9 mouse cellular contexts compared by ENCODE assay signal in genomic region chr16:70351641-70352280, GRCm38 (mm10). TPM values are rescaled to one million over a fixed set of nuclear protein-coding genes. Genes with fewer than 3 reads are reported as not detected.
DNase-seq lines count a peak whose midpoint lies in the region; ATAC-seq and TF ChIP-seq lines count a peak whose summit lies in the region.
"Had no signal": no experiment of that assay in that cellular context is flagged by ENCODE, and none has a peak within 500 bp of the region (broad histone marks: within the 10 kb centered on the region; RNA-seq: fewer than 3 reads in every experiment).

No protein-coding gene starts in this region.

- TF ChIP-seq CTCF in intestine, postnatal 0 days (IDR thresholded peaks at IDR 0.05; ENCODE audit: low read depth), result no peak
- no peak for TF ChIP-seq CTCF in lung, embryonic 14.5 days (IDR thresholded peaks at IDR 0.05; ENCODE audit: low read depth)

- H3K9ac ChIP-seq in intestine, postnatal 0 days (ENCODE audit: low read depth, low read length), result no peak overlapping the region
- no peak overlapping the region for H3K9ac ChIP-seq in lung, embryonic 14.5 days

- no peak overlapping the region for H3K4me2 ChIP-seq in intestine, postnatal 0 days (replicated peaks; ENCODE audit: low read depth)
- peak overlapping the region; percentile 23; the same call in 1 of the 2 replicates for H3K4me2 ChIP-seq in lung, embryonic 14.5 days

- intact Hi-C loops in left cerebral cortex, postnatal 14 days (cut with DNase I), result no loop called here

- ATAC-seq in intestine, postnatal 0 days, result peak; percentile 63
- peak; percentile 69 for ATAC-seq in lung, embryonic 14.5 days (ENCODE audit: insufficient read depth)

- H3K27ac ChIP-seq in intestine, postnatal 0 days (ENCODE audit: low read depth, low read length), result no peak overlapping the region
- H3K27ac ChIP-seq in lung, embryonic 14.5 days (ENCODE audit: low read depth), result no peak overlapping the region; the same call in none of the 2 replicates

- peak; percentile 55 to 56 for DNase-seq in cerebellum, postnatal 14 days
- DNase-seq in cerebellum, adult 9-11 months, result no peak
- DNase-seq in fibroblast of lung, adult 2 months (ENCODE audit: low read depth), result peak; percentile 51
- peak; percentile 40 for DNase-seq in lung, embryonic 14.5 days
- peak; percentile 84 for DNase-seq in skeletal muscle tissue, adult 2 months (ENCODE audit: low read depth, low spot score)
- no peak for DNase-seq in T-cell, adult 2 months (ENCODE audit: low spot score)
- DNase-seq in left cerebral cortex, postnatal 14 days (ENCODE audit: low spot score in 2 of 2), result no peak

- 43% methylated on average over 11 of the region's 11 CpGs for WGBS in intestine, postnatal 0 days
- 26% methylated on average over 11 of the region's 11 CpGs for WGBS in lung, embryonic 14.5 days

- no peak overlapping the region for H3K4me3 ChIP-seq in intestine, postnatal 0 days (ENCODE audit: low read depth, low read length)
- H3K4me3 ChIP-seq in lung, embryonic 14.5 days (ENCODE audit: low read depth, low read length), result no peak overlapping the region
- H3K4me3 ChIP-seq: erythroblast, embryonic 14.5 days had no signal

- no peaks in the 10 kb centered on the region for H3K27me3 ChIP-seq in intestine, postnatal 0 days (replicated peaks; ENCODE audit: control insufficient read depth, insufficient read depth, low read length)
- no peaks in the 10 kb centered on the region for H3K27me3 ChIP-seq in lung, embryonic 14.5 days (ENCODE audit: insufficient read depth, low read length)

- no peaks in the 10 kb centered on the region for H3K4me1 ChIP-seq in intestine, postnatal 0 days (replicated peaks; ENCODE audit: control insufficient read depth, insufficient read depth, low read length)
- no peaks in the 10 kb centered on the region for H3K4me1 ChIP-seq in lung, embryonic 14.5 days (ENCODE audit: insufficient read depth)

- H3K9me3 ChIP-seq in intestine, postnatal 0 days (ENCODE audit: control insufficient read depth), result no peaks in the 10 kb centered on the region
- no peaks in the 10 kb centered on the region for H3K9me3 ChIP-seq in lung, embryonic 14.5 days (ENCODE audit: low read depth, low read length)

- no peaks in the 10 kb centered on the region for H3K36me3 ChIP-seq in intestine, postnatal 0 days (ENCODE audit: control insufficient read depth, insufficient read depth)
- H3K36me3 ChIP-seq in lung, embryonic 14.5 days (ENCODE audit: insufficient read depth), result no peaks in the 10 kb centered on the region

RNA-seq across cellular contexts. Expression of gene Gbe1, which starts 38.0 kb away (rescaled TPM):
- polyA plus RNA-seq in intestine, postnatal 0 days (2015; fragmentation: Nextera tagmentation; extraction: Ambion mirVana), result 25.7 and 26.1 TPM in 2 replicates
- polyA plus RNA-seq in lung, embryonic 14.5 days (2014; fragmentation: Nextera tagmentation; extraction: Ambion mirVana), result 19.1 and 20.8 TPM in 2 replicates
- 10 to 100 TPM; 12.7 to 13.0 TPM for total RNA-seq in left cerebral cortex, postnatal 14 days (2021)

Comparison
In these comparisons a context has a peak if more than half of its experiments do, and no peak if none do; other contexts are left out.
1. DNase-seq: peak in cerebellum, postnatal 14 days (2 of 2), fibroblast of lung, adult 2 months (single experiment), lung, embryonic 14.5 days (single experiment) and skeletal muscle tissue, adult 2 months (single experiment); none in cerebellum, adult 9-11 months (single experiment), T-cell, adult 2 months (single experiment) and left cerebral cortex, postnatal 14 days (0 of 2).